Mouse (Mus musculus) splenic B cell, adult 2 months (primary cell): ENCODE measurements around the gene Fam57a.
"Not testable (repeated sequence)": the region's sequence is repeated elsewhere in the genome, so short reads cannot be mapped to it uniquely, and the experiment has no call there.

Experiments
- DNase-seq: peaks from one replicate; pipeline ENCODE4 v3.0.0-alpha.2; 2011; ENCODE audit warnings: low read depth, low spot score
- H3K27me3 ChIP-seq: 2 replicates; pipeline ENCODE4 v1.6.1; 2012; ENCODE audit warnings: mild to moderate bottlenecking, low read length, moderate library complexity, mixed read lengths; ENCODE audit not compliant: control insufficient read depth, poor library complexity, insufficient read depth, severe bottlenecking
- H3K36me3 ChIP-seq: 2 replicates; pipeline ENCODE4 v1.6.1; 2012; ENCODE audit warnings: mild to moderate bottlenecking, low read length, moderate library complexity, mixed read lengths; ENCODE audit not compliant: control insufficient read depth, poor library complexity, insufficient read depth, severe bottlenecking

The Fam57a gene

GRCm38 (mm10) chr11:76210228-76210985, 30.9 kb downstream of the Fam57a start:
- no peak for DNase-seq
- H3K36me3 ChIP-seq, result no peaks in the 10 kb centered on the region; the same call in 1 of the 2 replicates
- H3K27me3 ChIP-seq, result no peaks in the 10 kb centered on the region

- H3K27me3 ChIP-seq, H3K36me3 ChIP-seq, DNase-seq: not testable (repeated sequence)
Measured at GRCm38 (mm10) chr11:76211595-76211994, 32.1 kb downstream of the Fam57a start.

DNA sequence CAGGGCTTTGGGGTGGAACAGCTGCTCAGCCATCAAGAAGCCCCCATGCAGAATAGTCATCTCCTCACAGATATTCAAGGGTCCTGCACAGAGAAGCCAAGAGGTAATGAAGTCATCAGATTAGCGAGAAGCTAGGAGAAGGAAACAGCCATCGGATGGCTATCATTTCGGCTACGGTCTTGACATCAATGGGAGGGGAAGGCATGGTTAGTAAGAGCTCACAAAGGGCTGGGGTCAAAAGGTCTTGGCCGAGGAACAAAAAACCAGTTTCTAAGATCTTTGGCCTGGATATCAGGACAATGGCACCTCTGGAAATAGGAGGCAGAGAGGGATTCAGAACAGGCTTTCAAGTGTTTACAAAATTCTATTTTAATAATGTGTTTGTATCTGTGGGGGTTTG, 34.4 kb downstream of the Fam57a start:
- Histone ChIP-seq H3K36me3 (no peaks in the 10 kb centered on the region; the same call in 1 of the 2 replicates), H3K27me3 (no peaks in the 10 kb centered on the region)
- no peak for DNase-seq

DNA sequence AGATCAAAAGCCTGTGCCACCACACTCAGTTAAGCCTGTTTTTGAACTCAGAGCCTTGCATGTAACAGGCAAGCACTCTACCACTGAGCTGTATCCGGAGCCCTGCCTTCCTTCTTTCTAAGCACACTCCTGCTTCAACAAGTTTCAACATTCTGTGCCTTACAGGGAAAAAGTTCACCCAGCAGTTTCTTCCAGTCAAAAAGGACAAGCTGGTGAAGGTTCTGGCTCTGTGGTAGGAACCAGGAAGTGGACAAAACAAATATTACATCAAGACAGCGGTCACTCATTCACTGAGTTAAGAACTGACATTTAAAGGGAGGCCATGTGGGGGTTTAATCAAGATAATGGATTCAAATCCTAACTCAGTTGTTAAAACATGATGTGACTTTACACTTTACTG, 35.5 kb downstream of the Fam57a start:
- no peaks in the 10 kb centered on the region; the same call in 1 of the 2 replicates for H3K36me3 ChIP-seq
- no peak for DNase-seq
- no peaks in the 10 kb centered on the region for H3K27me3 ChIP-seq

- no peaks in the 10 kb centered on the region for H3K27me3 ChIP-seq
- no peak for DNase-seq
- 0 out of 2 replicates have a peak, but pooled peaks cover 2% of the 10 kb centered on the region for H3K36me3 ChIP-seq
Measured at GRCm38 (mm10) chr11:76216049-76216540, 36.6 kb downstream of the Fam57a start.

DNA sequence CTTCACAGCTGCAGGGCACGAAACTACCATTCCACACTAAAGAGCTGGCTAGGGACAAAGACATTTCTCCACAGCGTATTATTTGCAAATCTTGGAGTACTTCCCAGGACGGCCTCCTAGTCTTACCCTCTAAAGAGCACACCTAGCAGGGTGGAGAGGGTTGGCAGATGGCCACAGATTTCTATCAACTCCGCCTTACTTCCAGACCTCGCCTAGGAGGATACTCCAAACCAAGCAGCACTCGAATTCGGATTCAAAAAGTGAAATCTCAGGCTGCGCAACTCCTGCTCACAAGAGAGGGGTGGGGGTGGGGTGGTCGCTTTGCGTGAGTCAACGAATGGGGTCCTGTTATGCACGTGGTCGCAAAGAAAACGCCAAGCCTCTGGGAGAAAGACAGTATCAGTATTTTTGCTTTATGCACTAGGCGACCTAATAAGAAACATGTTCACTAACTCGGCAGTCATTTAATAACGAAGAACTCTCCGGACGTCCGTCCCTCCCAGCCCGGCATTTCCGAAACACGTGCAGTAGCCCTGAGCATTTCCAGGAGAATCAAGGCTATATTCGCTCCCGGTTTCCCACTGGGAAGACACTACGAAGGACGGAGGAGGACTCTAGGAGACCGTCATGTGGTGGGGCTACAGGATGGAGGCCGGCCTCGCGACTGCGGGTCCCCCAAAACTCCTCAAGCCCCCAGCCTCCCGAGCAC, 37.4 kb downstream of the Fam57a start:
- no peak for DNase-seq
- Histone ChIP-seq H3K36me3 (0 out of 2 replicates have a peak, but pooled peaks cover 2% of the 10 kb centered on the region), H3K27me3 (no peaks in the 10 kb centered on the region)

DNA sequence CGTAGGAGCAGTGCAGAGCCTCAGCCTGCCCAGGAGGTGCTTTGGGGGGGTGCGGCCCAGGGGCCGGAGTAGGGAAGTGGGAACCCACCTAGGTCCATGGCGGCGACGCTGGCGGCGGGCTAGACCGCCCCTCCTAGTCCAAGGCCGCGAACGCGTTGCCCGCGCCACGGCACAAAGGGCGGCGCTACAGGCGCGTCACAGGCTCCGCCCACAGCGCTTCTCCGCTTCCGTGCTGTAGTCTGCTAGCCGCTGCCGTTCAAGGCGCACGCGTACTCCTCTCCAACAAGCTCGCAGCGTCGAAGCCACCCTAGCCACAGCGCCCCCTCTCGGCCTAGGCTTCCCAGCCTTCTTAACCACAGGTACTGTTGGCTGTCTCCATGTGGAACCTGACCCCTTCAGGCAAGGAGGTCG, 37.9 kb downstream of the Fam57a start, which contains the start of the genes Dbil5 and Gemin4:
Gene Dbil5, plus strand, starts transcription at position 219 of the 411 bp plus-strand sequence.
Gene Gemin4, minus strand, starts transcription at position 275 of the 411 bp plus-strand sequence.
- DNase-seq, result peak; percentile 99
- Histone ChIP-seq H3K36me3 (0 out of 2 replicates have a peak, but pooled peaks cover 2% of the 10 kb centered on the region), H3K27me3 (no peaks in the 10 kb centered on the region)

DNA sequence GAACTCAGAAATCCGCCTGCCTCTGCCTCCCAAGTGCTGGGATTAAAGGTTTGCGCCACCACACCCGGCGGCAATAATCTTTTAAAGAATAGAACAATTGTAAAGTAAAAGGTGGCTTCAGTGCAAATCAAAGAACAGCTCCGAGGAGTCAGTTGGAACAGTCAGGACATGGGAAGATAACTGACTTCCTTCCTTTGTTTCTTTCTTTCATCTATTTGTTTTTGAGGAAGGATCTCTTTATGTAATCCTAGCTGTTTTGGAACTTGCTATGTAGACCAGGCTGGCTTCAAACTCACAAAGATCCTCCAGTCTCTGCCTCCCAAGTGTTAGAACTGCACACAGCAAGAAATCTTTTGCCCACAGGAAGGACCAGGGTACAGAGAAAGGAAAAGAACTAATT, 45.2 kb downstream of the Fam57a start:
- no peak for DNase-seq
- Histone ChIP-seq H3K36me3 (peaks cover 8% of the 10 kb centered on the region; the same call in 1 of the 2 replicates), H3K27me3 (no peaks in the 10 kb centered on the region)

GRCm38 (mm10) chr11:76225051-76225450, 45.6 kb downstream of the Fam57a start:
- H3K36me3 ChIP-seq, result peaks cover 8% of the 10 kb centered on the region; the same call in 1 of the 2 replicates
- no peaks in the 10 kb centered on the region for H3K27me3 ChIP-seq
- DNase-seq, result no peak

DNA sequence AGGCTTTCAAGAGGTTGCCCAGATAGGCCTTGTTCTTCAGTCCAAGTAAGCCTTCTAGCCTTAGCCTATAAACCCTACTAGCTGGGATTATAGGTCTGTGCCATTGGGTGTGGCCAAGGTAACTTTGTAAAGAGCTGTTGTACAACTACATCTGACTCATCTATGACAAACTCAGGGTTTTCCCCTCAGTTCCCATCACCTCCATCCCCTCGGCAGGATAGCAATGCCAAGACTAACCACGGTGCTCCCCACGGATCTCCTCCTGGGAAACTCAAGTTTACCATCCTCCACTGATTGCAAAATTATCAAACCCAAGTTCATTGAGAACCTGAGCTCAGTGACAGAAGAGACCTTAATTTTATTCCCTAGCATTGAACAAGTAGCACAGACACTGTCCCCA, 56.7 kb downstream of the Fam57a start:
- H3K36me3 ChIP-seq, result no peaks in the 10 kb centered on the region
- H3K27me3 ChIP-seq, result no peaks in the 10 kb centered on the region
- DNase-seq, result no peak

- Histone ChIP-seq H3K27me3 (no peaks in the 10 kb centered on the region), H3K36me3 (no peaks in the 10 kb centered on the region)
- DNase-seq, result no peak
Measured at GRCm38 (mm10) chr11:76239750-76240149, 60.3 kb downstream of the Fam57a start.

- peak; percentile 84 for DNase-seq
- Histone ChIP-seq H3K27me3 (no peaks in the 10 kb centered on the region), H3K36me3 (no peaks in the 10 kb centered on the region)
Measured at GRCm38 (mm10) chr11:76242901-76243810, 63.7 kb downstream of the Fam57a start, which contains the start of the genes Mrm3 and Glod4. Mrm3 (plus strand) TSS chr11:76243715. Glod4 (minus strand) TSS chr11:76243725.

- no peak for DNase-seq
- Histone ChIP-seq H3K36me3 (no peaks in the 10 kb centered on the region), H3K27me3 (no peaks in the 10 kb centered on the region)
Measured at GRCm38 (mm10) chr11:76243811-76244546, 64.5 kb downstream of the Fam57a start.
